ENCODE assay signal across 27 mouse cellular contexts in the genomic region with DNA sequence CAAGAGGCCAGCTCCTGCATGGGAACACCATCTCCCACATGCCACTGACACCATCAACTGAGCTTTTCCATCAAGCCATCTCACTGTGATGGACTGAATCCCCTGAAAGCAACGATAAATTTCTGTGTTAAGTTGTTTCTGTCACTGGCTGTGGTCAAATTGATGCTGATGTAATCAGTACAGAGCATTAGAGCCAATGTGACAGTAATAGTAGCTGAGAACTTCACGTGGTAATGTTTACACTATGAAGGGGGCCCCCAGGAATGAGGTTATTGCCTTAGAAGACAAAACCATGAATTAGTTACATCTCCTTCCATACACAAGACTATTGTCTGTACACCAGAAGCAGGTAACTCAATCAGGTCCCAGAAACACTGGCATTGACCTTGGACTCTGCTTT.
"Had no signal": no experiment of that assay in that cellular context is flagged by ENCODE, and none has a peak within 500 bp of the region (broad histone marks: within the 10 kb centered on the region; RNA-seq: fewer than 3 reads in every experiment).

No protein-coding gene starts in this region.

- H3K4me1 ChIP-seq: embryonic facial prominence, embryonic 10.5 days; embryonic facial prominence, embryonic 12.5 days; embryonic facial prominence, embryonic 15.5 days; forebrain, embryonic 10.5 days; forebrain, embryonic 12.5 days; forebrain, embryonic 13.5 days; forebrain, embryonic 15.5 days had no signal

- H3K9me3 ChIP-seq: embryonic facial prominence, embryonic 10.5 days; embryonic facial prominence, embryonic 12.5 days; embryonic facial prominence, embryonic 13.5 days; embryonic facial prominence, embryonic 15.5 days; forebrain, embryonic 10.5 days; forebrain, embryonic 12.5 days; forebrain, embryonic 13.5 days; forebrain, embryonic 15.5 days had no signal

- H3K4me3 ChIP-seq: embryonic facial prominence, embryonic 10.5 days; embryonic facial prominence, embryonic 12.5 days; embryonic facial prominence, embryonic 13.5 days; embryonic facial prominence, embryonic 15.5 days; erythroblast, embryonic 14.5 days; forebrain, embryonic 10.5 days; forebrain, embryonic 12.5 days; forebrain, embryonic 13.5 days; forebrain, embryonic 15.5 days; gastrocnemius, adult 2 months; heart, adult 2 months had no signal

- H3K36me3 ChIP-seq: embryonic facial prominence, embryonic 10.5 days; embryonic facial prominence, embryonic 12.5 days; embryonic facial prominence, embryonic 13.5 days; embryonic facial prominence, embryonic 15.5 days; forebrain, embryonic 10.5 days; forebrain, embryonic 12.5 days; forebrain, embryonic 15.5 days had no signal

- H3K27ac ChIP-seq: embryonic facial prominence, embryonic 10.5 days; embryonic facial prominence, embryonic 12.5 days; embryonic facial prominence, embryonic 13.5 days; embryonic facial prominence, embryonic 15.5 days; forebrain, embryonic 10.5 days; forebrain, embryonic 12.5 days; forebrain, embryonic 13.5 days; forebrain, embryonic 15.5 days; gastrocnemius, adult 2 months; heart, adult 2 months had no signal

- H3K27me3 ChIP-seq: embryonic facial prominence, embryonic 12.5 days; embryonic facial prominence, embryonic 13.5 days; embryonic facial prominence, embryonic 15.5 days; forebrain, embryonic 12.5 days; forebrain, embryonic 13.5 days; forebrain, embryonic 15.5 days had no signal

- DNase-seq: cerebellum, adult 9-10 months; cerebellum, adult 9-11 months; cerebellum, postnatal 10 days; cerebellum, postnatal 14 days; cerebellum, postnatal 25 days; cerebellum, postnatal 36 days; embryo, embryonic 11 days; forebrain, postnatal 0 days; gastrocnemius, adult 2 months; gastrocnemius, postnatal 10 days; gastrocnemius, postnatal 14 days; gastrocnemius, postnatal 25 days; gastrocnemius, postnatal 36 days; heart, adult 11 months; heart, adult 18-20 months; heart, adult 2 months had no signal

- ATAC-seq: forebrain, embryonic 13.5 days; forebrain, embryonic 14.5 days; forebrain, embryonic 15.5 days; forebrain, embryonic 16.5 days; forebrain, postnatal 0 days had no signal

- H3K4me2 ChIP-seq: embryonic facial prominence, embryonic 12.5 days; embryonic facial prominence, embryonic 13.5 days; embryonic facial prominence, embryonic 15.5 days; forebrain, embryonic 12.5 days; forebrain, embryonic 13.5 days; forebrain, embryonic 15.5 days had no signal

- H3K9ac ChIP-seq: embryonic facial prominence, embryonic 12.5 days; embryonic facial prominence, embryonic 13.5 days; embryonic facial prominence, embryonic 15.5 days; forebrain, embryonic 12.5 days; forebrain, embryonic 13.5 days; forebrain, embryonic 15.5 days; forebrain, postnatal 0 days had no signal
